Mouse (Mus musculus) cerebellum, adult 8-10 months (tissue): ENCODE measurements around the gene Dpm2.

Source experiments
- DNase-seq: peaks from one replicate; pipeline ENCODE4 v3.0.0; 2022

Gene Dpm2

DNA sequence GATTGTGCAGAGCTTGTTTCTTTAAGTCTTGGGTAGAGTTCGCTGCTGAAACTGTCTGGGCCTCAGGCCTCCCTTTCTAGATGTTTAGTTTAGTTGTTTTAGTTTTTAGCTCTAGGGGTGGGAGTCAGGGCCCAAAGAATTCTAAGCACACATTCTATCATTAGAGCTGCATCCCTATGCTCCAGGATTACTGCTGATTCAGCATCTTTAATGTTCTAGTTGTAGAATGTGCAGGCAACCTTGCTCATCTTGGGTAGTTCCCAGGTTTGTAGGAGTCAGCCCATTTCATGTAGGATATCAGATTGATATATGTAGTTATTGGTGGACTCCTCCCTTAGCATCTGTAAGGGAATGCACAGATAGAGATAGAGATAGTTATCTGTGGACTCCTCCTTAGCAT is 46.5 kb downstream of the Dpm2 start:
- no peak for DNase-seq

DNA sequence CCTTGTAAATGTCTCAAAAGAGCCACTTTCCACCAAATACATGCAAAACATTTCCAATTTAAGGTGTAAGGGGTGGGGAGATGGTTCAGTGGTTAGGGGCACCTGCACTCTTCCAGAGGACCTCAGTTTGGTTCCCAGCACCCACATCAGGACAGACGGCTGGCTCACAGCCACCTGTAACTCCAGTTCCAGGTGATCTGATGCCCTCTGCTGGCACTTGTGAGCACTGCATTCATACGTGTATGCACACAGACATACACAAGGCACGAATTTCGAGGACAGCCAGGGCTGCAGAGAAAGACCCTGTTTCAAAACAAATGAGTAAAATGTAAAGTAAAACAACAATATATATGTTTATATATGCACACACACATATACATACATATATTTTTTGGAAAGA is 46.9 kb downstream of the Dpm2 start:
- DNase-seq, result no peak

DNA sequence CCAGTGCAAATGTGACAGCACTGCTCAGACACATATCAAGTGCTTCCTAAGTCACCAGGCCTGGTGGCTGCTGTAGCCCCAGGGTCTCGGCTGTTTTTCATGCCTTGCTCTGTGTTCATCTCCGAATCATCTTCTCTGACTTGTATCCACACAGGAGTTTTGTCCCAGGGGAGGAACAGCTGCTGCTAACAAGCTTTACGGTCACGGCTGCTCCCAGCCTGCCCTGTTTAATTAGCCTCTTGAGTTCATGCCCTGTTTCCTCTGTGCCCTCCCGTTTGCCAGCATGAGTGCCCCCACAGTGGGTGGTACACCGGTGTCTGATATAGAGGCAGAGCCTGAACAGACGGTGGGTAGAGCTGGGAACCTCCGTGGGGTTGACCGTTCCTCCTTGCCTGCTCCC is 47.4 kb downstream of the Dpm2 start:
- DNase-seq, result no peak

DNA sequence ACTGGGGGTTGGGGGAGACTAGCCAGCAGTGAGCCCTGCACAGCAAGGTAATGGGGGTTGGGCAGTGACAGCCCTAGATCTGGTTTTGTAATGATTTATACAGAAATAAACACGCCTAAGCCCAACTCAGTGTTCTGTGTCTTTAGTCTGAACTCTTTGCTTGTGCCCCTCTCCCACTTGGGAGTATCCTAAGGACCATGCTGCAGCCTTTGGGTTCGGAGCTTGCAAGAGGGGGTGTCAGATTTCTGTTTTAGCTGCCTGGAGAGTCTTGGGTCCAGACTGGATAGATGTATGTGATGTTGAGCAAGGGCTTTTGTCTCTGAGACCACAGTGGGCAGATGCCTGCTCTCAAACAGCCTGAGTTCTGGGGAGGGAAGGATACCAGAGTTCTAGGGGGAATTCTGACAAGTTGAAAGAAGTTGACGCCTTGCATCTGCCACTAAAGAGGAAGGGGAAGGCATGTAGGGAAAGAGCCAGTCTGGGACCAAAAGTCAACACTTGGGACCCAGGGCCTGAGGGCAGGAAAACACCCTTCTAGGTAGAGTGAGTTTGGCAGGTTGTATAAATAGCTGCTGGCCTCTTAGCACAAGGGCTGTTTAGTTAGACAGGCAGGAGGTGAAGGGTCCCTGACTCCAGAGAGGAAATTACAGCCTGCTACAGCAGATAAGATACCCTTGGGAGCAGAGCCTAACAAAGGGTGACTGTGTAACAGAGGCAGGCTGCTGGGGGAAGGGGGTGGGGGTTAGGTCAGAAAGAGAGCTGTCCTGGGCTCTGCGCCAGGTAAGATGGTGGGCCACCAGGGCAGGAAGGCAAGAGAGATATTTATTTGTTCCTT is 50.2 kb downstream of the Dpm2 start:
- no peak for DNase-seq

DNA sequence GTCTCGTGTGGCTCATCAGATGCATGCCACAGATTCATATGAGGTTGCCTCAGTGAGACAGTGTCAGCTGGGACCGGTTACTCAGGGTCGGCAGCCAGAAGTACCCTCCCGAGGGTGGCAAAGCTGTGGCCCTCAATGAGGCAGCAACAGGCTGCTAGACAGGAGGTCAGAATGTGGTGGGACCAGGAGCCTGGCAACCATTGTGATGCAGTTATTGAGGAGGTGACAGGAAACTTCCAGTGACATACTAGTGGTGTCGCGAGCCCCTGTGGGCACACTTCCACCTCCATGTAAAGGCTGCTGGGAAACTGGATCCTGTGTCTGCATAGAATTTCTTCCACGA is 50.8 kb downstream of the Dpm2 start, which contains the start of gene Ak1:
TSS of gene Ak1 (plus strand) at position 242 of the 343 bp plus-strand sequence.
- no peak for DNase-seq
